In the genomic region with DNA sequence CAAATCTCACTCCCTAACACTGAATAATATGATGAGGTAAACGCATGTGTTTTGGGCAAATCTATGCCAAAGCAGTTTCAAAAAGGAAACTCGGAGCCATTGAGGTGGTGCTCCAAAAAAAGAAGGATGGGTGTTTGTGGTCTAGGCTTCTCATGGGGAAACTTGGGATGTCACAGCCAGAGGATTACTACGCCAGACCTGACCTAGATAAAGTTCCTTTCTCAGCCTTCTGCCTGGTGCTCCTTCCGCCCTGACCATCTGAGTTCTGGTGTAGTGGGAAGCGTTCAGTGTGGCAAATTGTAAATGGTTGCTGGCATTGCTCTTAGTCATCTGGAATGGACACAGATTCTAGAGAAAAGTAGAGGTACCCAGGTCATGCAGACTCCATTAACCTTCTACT, we compare ENCODE assay signal across 21 mouse cellular contexts.
"Had no signal": no experiment of that assay in that cellular context is flagged by ENCODE, and none has a peak within 500 bp of the region (broad histone marks: within the 10 kb centered on the region; RNA-seq: fewer than 3 reads in every experiment).

No protein-coding gene starts in this region.

- DNase-seq: cerebellum, adult 8-10 months; cerebellum, adult 9-10 months; cerebellum, adult 9-11 months; cerebellum, postnatal 10 days; cerebellum, postnatal 14 days; cerebellum, postnatal 25 days; cerebellum, postnatal 36 days; embryo, embryonic 11 days; forebrain, postnatal 0 days; gastrocnemius, adult 2 months; gastrocnemius, postnatal 10 days; gastrocnemius, postnatal 14 days; gastrocnemius, postnatal 25 days; gastrocnemius, postnatal 36 days; heart, adult 11 months; heart, adult 18-20 months; heart, adult 2 months had no signal

- ATAC-seq: forebrain, embryonic 13.5 days; forebrain, embryonic 14.5 days; forebrain, embryonic 15.5 days; forebrain, embryonic 16.5 days; forebrain, postnatal 0 days had no signal
